In genomic region chr16:51751878-51752277, GRCm38 (mm10) we compare ENCODE assay signal across 12 mouse cellular contexts.
A peak's percentile ranks its signal among the peaks of the same experiment; 100 is the strongest.
DNase-seq lines count a peak whose midpoint lies in the region; ATAC-seq lines count a peak whose summit lies in the region.
"Had no signal": no experiment of that assay in that cellular context is flagged by ENCODE, and none has a peak within 500 bp of the region (broad histone marks: within the 10 kb centered on the region; RNA-seq: fewer than 3 reads in every experiment).

No protein-coding gene starts in this region.

- 25% methylated on average over 7 of the region's 7 CpGs for WGBS in midbrain, embryonic 11.5 days
- WGBS in midbrain, embryonic 16.5 days, result 17% methylated on average over 7 of the region's 7 CpGs
- 22% methylated on average over 7 of the region's 7 CpGs for WGBS in hindbrain, embryonic 10.5 days
- WGBS in midbrain, embryonic 12.5 days, result 11% methylated on average over 7 of the region's 7 CpGs

- no peaks in the 10 kb centered on the region for H3K4me1 ChIP-seq in midbrain, embryonic 11.5 days (ENCODE audit: control insufficient read depth, insufficient read depth, low read length)
- H3K4me1 ChIP-seq in midbrain, embryonic 16.5 days (ENCODE audit: control insufficient read depth, insufficient read depth, low read length), result no peaks in the 10 kb centered on the region
- peaks cover 8% of the 10 kb centered on the region; the same call in 1 of the 2 replicates for H3K4me1 ChIP-seq in hindbrain, embryonic 10.5 days (replicated peaks)
- H3K4me1 ChIP-seq in midbrain, embryonic 12.5 days, result 0 out of 2 replicates have a peak, but pooled peaks cover 5% of the 10 kb centered on the region
- H3K4me1 ChIP-seq: embryonic facial prominence, embryonic 12.5 days; liver, embryonic 12.5 days had no signal

- no peaks in the 10 kb centered on the region for H3K36me3 ChIP-seq in midbrain, embryonic 11.5 days (ENCODE audit: control insufficient read depth, insufficient read depth, low read length)
- H3K36me3 ChIP-seq in midbrain, embryonic 16.5 days (ENCODE audit: control insufficient read depth, insufficient read depth, low read length), result no peaks in the 10 kb centered on the region
- H3K36me3 ChIP-seq in hindbrain, embryonic 10.5 days, result no peaks in the 10 kb centered on the region
- H3K36me3 ChIP-seq in midbrain, embryonic 12.5 days, result no peaks in the 10 kb centered on the region
- H3K36me3 ChIP-seq: embryonic facial prominence, embryonic 12.5 days; liver, embryonic 12.5 days had no signal

- peak; percentile 84 for ATAC-seq in midbrain, embryonic 11.5 days (ENCODE audit: low FRiP score)
- no peak for ATAC-seq in midbrain, embryonic 16.5 days
- peak; percentile 80 for ATAC-seq in midbrain, embryonic 12.5 days (ENCODE audit: low FRiP score, low read depth)
- ATAC-seq: liver, embryonic 12.5 days had no signal

- H3K9me3 ChIP-seq in midbrain, embryonic 11.5 days (ENCODE audit: control insufficient read depth, low read length), result no peaks in the 10 kb centered on the region
- no peaks in the 10 kb centered on the region for H3K9me3 ChIP-seq in midbrain, embryonic 16.5 days (replicated peaks; ENCODE audit: control insufficient read depth, low read length, poor library complexity, severe bottlenecking)
- no peaks in the 10 kb centered on the region for H3K9me3 ChIP-seq in hindbrain, embryonic 10.5 days
- H3K9me3 ChIP-seq in midbrain, embryonic 12.5 days, result no peaks in the 10 kb centered on the region
- H3K9me3 ChIP-seq: embryonic facial prominence, embryonic 12.5 days; liver, embryonic 12.5 days had no signal

- H3K27ac ChIP-seq in midbrain, embryonic 11.5 days (ENCODE audit: low read depth, low read length), result peak overlapping the region; percentile 59; the same call in 1 of the 2 replicates
- H3K27ac ChIP-seq in midbrain, embryonic 16.5 days (ENCODE audit: low read length), result no peak overlapping the region
- peak overlapping the region; percentile 77 for H3K27ac ChIP-seq in hindbrain, embryonic 10.5 days
- H3K27ac ChIP-seq in midbrain, embryonic 12.5 days (replicated peaks), result peak overlapping the region; percentile 52; the same call in 1 of the 2 replicates
- H3K27ac ChIP-seq: embryonic facial prominence, embryonic 12.5 days; kidney, postnatal 0 days; liver, embryonic 12.5 days had no signal

- no peak overlapping the region for H3K4me2 ChIP-seq in midbrain, embryonic 11.5 days
- no peak overlapping the region for H3K4me2 ChIP-seq in midbrain, embryonic 16.5 days (ENCODE audit: low read length)
- no peak overlapping the region for H3K4me2 ChIP-seq in midbrain, embryonic 12.5 days (replicated peaks)
- H3K4me2 ChIP-seq: embryonic facial prominence, embryonic 12.5 days; liver, embryonic 12.5 days had no signal

- H3K4me3 ChIP-seq in midbrain, embryonic 11.5 days (ENCODE audit: low read depth, low read length), result no peak overlapping the region
- no peak overlapping the region for H3K4me3 ChIP-seq in midbrain, embryonic 16.5 days (ENCODE audit: low read depth, low read length)
- H3K4me3 ChIP-seq in hindbrain, embryonic 10.5 days, result no peak overlapping the region
- H3K4me3 ChIP-seq in midbrain, embryonic 12.5 days, result no peak overlapping the region
- H3K4me3 ChIP-seq: embryonic facial prominence, embryonic 12.5 days; liver, embryonic 12.5 days had no signal

- H3K27me3 ChIP-seq in midbrain, embryonic 11.5 days (ENCODE audit: control insufficient read depth, insufficient read depth, low read length), result no peaks in the 10 kb centered on the region
- no peaks in the 10 kb centered on the region for H3K27me3 ChIP-seq in midbrain, embryonic 16.5 days (ENCODE audit: control insufficient read depth, insufficient read depth, low read depth, low read length)
- H3K27me3 ChIP-seq in hindbrain, embryonic 10.5 days (ENCODE audit: insufficient read depth, poor library complexity, severe bottlenecking), result no peaks in the 10 kb centered on the region
- no peaks in the 10 kb centered on the region for H3K27me3 ChIP-seq in midbrain, embryonic 12.5 days
- H3K27me3 ChIP-seq: embryonic facial prominence, embryonic 12.5 days; liver, embryonic 12.5 days had no signal

- peak; percentile 89 for DNase-seq in midbrain, embryonic 11.5 days (ENCODE audit: low spot score, missing footprints)
- DNase-seq in hindbrain, embryonic 10.5 days (ENCODE audit: low spot score), result peak; percentile 62
- peak; percentile 8 for DNase-seq in thymus, postnatal 4 days
- DNase-seq in testis, postnatal 10 days (ENCODE audit: low spot score), result no peak
- no peak for DNase-seq in adipocyte (ENCODE audit: low spot score)
- DNase-seq: adrenal gland, adult 8-10 months; right cerebral cortex, postnatal 14 days had no signal

- no peak overlapping the region for H3K9ac ChIP-seq in midbrain, embryonic 11.5 days (ENCODE audit: low read length)
- no peak overlapping the region for H3K9ac ChIP-seq in midbrain, embryonic 16.5 days (ENCODE audit: low read depth, low read length)
- H3K9ac ChIP-seq in midbrain, embryonic 12.5 days (replicated peaks), result no peak overlapping the region
- H3K9ac ChIP-seq: embryonic facial prominence, embryonic 12.5 days; liver, embryonic 12.5 days had no signal

Comparison
In these comparisons a context has a peak if more than half of its experiments do, and no peak if none do; other contexts are left out.
1. DNase-seq: peak in midbrain, embryonic 11.5 days (single experiment), hindbrain, embryonic 10.5 days (single experiment) and thymus, postnatal 4 days (single experiment); none in testis, postnatal 10 days (single experiment) and adipocyte (single experiment).